Mouse (Mus musculus) left cerebral cortex, postnatal 4 days (tissue): ENCODE measurements around the gene Tbc1d17. TPM values are rescaled to one million over a fixed set of nuclear protein-coding genes. Genes with fewer than 3 reads are reported as not detected.

Source experiments
- DNase-seq: peaks from one replicate; pipeline ENCODE4 v3.0.0-alpha.2; 2022
- intact Hi-C: fragments of 180-260 bp; cut with DNase I; formaldehyde crosslinking; loops from one replicate; pipeline ENCODE4 v1.15.1; 2025
- total RNA-seq, 2 experiments: library from RNA; stranded (reverse); gene quantifications; 2 replicates each; pipeline ENCODE4 v1.2.3; 2021

Gene Tbc1d17
- total RNA-seq, 2 experiments from 2014 or later = 57.1 to 68.3 TPM

DNA sequence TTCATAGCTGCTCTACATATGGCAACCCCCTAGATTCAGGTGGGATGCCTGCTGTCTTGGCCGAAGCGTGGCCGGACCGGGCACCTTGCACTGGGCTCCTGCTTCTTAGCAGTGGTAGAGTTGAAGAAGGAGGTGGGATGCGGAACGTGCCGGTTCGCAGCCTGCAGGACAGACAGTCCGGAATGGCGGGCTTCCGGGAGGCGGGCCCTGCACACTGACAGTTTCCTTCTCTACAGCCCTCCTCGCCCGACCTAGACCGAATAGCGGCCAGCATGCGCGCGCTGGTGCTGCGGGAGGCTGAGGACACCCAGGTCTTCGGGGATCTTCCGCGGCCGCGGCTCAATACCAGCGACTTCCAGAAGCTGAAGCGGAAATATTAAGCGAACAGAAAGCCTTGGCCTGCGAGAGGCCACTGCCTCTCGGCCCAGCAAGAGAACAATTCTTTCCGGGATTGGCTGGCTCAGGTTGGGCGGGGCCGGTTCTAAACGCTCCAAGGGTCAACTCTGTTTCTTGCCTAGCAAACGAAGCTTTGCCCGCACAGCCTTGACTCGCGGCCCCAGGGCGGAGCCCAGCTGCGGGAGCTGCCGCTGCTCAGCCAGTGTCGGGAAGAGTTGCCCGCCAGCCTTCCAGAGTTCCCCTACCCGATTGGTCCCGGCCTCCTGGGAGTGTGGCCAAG is 5.6 kb upstream of the Tbc1d17 start:
- DNase-seq = peak; percentile 81
- intact Hi-C loops = no loop called here

- no peak for DNase-seq
- intact Hi-C loops = no loop called here
These were observed 4.9 kb upstream of the Tbc1d17 start for GRCm38 (mm10) chr7:44853596-44854355.

GRCm38 (mm10) chr7:44853065-44853464 is 4.2 kb upstream of the Tbc1d17 start:
- intact Hi-C loops = no loop called here
- no peak for DNase-seq

GRCm38 (mm10) chr7:44852259-44853027 is 3.6 kb upstream of the Tbc1d17 start:
- intact Hi-C loops = no loop called here
- DNase-seq = no peak

DNA sequence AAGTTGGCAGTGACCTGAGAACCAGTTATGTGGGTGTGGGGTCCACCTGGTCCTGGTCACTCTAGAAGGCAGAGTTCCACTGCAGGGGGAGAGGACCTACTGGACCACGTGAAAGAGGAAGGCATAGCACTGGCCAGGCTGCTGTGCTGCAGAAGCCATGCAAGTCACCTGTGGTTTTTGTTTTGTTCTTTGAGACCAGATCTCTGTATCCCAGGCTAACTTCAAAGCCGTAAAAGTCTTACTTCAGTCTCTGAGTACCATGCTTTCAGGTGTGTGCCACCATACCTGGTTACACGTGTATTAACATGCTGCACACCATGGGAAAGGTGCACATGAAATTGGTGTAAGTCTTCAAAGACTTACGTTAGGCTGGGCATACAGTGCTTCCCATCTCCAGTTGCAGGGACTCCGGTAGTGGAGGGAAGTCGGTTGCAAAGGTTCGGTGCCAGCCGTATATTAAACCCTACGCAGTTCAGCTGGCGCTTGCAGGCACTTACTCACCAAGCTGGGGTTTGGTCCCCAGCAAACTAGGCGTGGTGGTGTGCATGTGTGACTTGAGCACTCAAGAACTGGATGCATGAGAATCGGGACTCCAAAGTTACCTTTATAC is 2.9 kb upstream of the Tbc1d17 start:
- no peak for DNase-seq
- intact Hi-C loops = no loop called here

GRCm38 (mm10) chr7:44850789-44851624 is 2.1 kb upstream of the Tbc1d17 start:
- intact Hi-C loops = no loop called here
- no peak for DNase-seq

DNA sequence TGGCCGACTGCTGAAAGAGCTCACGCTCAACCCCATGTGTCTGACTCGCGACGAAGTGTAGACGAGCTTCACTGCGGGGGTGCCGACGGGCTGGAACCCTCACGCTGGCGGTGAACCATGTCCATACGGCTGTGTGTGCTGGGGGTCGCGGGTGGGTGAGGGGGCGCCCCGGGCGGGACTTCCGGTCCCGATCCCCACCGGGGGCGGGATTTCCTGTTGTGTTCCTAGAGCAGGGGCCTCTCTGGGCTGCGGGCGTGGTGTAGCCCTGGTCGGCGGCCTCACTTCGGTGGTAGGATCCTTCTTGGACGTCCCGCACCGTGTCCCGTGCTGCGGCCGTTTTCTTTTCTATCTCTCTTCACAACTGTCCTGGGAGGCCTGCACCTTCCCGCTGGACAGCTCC is 1.3 kb upstream of the Tbc1d17 start:
- intact Hi-C loops = no loop called here
- DNase-seq = peak; percentile 88

DNA sequence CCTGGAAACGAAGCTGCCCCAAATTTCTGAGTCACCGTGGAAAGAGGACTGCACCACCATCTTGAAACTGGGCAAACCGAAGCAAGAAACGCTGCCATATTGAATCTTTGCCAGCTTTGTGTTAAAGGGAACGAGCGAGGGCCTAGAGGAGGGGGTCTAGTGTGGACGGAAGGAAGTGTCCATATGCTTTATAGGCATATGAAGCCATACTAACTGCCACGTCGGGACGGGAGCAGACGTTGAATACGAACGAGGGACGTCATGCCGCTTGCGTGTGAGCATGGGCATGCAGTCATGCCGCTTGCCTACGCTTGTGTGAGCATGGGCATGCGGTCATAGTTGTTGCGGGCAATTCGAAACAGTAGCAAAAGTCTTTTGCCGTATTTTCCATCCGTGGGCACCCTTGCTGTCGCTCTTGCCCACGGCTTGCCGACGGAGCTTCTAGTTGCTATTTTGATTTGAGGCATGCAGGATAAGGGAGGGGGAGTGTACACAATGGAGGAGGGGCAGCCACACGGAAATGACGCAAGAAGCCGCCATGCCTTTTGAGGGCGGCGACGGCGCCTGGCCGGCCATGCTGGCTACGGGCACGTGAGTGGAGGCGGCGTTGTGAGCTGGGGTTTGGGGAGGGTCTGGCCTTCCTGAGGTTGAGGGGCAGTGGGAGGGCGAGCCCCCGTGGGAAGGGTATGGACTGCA is 685 bp upstream of the Tbc1d17 start:
- intact Hi-C loops = no loop called here
- DNase-seq = peak; percentile 92

- intact Hi-C loops = no loop called here
- DNase-seq = no peak
These were observed 1.1 kb downstream of the Tbc1d17 start for GRCm38 (mm10) chr7:44847772-44848171.

- DNase-seq = no peak
- intact Hi-C loops = no loop called here
These were observed 2.1 kb downstream of the Tbc1d17 start for GRCm38 (mm10) chr7:44846804-44847203.

DNA sequence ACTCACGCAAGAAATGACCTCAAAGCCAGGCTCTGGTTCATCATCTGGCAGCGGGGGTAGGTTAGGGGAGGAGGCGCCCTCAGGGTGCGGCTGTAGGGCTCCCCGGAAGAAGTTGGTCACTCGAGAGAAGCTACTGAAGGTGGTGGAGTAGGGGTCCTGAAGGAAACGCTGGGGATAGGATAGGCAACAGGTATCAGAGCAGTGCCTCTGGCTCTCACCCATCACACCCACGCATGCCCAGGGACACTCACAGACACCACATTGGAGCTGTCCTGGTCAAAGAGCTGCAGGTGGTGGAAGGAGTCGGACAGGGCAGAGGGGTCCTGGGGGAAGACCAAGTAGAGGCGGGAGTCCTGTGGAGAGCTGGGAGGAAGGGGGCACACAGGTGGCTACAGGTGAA is 3.9 kb downstream of the Tbc1d17 start:
- no peak for DNase-seq
- intact Hi-C loops = no loop called here

DNA sequence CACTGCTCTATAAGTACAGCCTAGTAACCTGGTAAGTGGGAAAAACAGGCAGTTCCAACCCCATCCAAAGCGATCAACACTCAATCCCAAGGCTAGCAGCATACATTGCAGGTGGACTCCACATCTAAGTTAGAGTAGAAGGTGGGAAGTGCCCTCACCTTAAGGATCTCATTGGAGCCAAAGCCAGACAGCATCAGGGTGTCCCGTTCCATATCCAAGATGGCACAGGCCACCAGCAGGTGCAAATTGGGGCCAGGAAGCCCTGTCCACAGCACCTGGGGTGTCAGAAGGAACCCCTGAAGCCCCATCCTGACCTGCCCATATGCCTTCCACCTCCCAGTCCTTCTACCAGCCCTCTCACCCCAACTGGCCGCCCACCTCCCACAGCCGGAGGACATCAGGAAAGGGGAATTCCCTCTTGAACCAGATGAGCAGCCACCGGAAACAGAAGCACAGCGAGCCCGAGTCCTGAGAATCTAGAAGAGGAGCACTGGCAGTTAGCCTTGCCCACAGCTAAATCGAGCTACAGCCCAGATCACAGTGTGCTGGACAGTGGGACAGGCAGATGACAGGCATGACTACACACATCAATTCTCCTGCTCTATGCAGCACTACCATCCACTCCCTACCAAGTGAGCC is 6.9 kb downstream of the Tbc1d17 start:
- intact Hi-C loops = no loop called here
- DNase-seq = no peak

GRCm38 (mm10) chr7:44840426-44840825 is 8.5 kb downstream of the Tbc1d17 start:
- intact Hi-C loops = no loop called here
- DNase-seq = no peak

- peak; percentile 35 for DNase-seq
- intact Hi-C loops = no loop called here
These were observed 9.2 kb downstream of the Tbc1d17 start for GRCm38 (mm10) chr7:44839491-44840191.

DNA sequence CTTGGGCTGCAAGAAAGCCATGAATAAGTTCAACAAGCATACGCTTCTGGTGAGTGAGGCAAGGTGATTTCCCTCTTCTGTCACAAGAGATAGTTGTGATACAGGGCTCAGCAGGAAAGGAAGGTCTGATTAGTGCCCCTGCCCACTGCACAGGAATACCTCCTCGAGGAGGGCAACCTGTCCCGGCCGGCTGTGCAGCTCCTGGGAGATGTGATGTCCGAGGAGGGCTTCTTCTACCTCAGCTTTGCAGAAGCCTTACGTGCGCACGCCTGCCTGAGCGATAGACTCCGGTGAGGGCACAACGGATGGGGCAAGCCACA is 9.7 kb downstream of the Tbc1d17 start:
- intact Hi-C loops = no loop called here
- no peak for DNase-seq

DNA sequence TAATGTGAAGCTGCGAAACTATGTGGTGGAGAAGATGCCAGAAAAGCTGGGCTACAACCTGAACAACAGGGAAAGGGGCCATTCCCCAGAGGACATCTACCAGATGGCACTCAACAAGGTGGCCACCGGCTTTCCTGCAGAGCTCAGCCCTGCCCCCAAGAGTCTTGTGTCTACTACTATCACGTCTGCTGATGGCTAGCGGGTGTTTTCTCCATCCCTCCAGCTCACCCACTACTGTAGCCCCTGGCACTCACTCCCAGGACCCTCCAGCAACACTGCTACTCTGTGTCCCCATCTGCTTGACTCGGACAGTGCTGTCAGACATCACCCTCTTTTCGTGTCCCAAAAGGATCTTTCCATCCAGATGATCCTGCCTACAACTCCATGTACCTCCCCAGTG is 10.8 kb downstream of the Tbc1d17 start:
- intact Hi-C loops = no loop called here

DNA sequence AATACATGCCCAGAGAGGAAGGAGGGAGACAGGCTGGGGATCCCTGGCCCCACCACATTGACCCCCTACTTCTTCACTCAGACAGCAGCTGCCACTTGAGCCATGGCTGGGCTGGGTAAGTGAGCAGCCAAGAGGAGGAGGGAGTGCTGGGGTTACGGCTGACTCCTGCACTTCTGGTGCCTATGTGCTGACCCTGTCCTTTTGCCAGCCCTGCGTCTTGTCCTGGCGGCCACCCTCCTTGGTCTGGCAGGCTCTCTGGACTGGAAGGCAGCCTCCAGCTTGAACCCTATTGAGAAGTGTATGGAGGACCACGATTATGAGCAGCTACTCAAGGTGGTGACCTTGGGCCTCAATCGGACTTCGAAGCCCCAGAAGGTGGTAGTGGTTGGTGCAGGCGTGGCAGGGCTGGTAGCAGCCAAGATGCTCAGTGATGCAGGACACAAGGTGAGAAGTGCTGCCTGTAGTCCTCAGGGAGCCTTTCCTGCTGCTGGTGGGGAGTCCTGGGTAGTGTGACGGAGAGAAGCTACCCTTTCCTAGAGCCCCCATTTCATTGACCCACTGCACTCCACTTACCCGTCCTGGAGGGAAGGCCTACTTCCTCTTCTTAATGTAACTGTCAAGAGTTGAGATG is 12.3 kb downstream of the Tbc1d17 start:
- DNase-seq = no peak
- intact Hi-C loops = no loop called here

More for the DNA sequence above, 10.8 kb downstream of the Tbc1d17 start:
- no peak for DNase-seq

DNA sequence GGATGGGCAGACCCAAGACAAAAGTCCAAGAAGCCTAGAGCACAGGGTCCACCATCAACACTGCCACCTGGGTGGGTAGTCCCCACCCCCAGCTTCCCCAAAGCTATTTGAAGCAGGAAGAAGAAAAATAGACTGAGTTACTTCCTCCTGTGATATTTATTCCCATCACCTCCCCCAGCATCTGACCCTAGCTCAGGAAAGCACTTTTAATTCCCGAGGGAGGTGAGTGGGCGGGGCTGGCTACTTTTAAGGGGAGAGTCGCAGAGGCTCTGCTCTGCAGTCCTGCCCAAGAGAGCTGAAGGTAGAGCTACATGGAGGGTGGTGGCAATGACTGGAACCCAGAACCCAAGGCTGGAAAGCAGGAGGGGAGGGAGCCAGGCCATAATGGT is 12.9 kb downstream of the Tbc1d17 start:
- intact Hi-C loops = no loop called here
- DNase-seq = no peak
